Mouse (Mus musculus): ENCODE measurements around the gene Pnpo. TPM values are rescaled to one million over a fixed set of nuclear protein-coding genes. Genes with fewer than 3 reads are reported as not detected.

The Pnpo gene
- 14.3 and 16.0 TPM in 2 replicates for polyA plus RNA-seq (2015; fragmentation: Nextera tagmentation; extraction: Ambion mirVana)

GRCm38 (mm10) chr11:96943746-96944304 lies at the start of gene Pnpo:
Gene Pnpo (minus strand): TSS chr11:96943986.

GRCm38 (mm10) chr11:96982859-96983258 lies 39.1 kb upstream of the Pnpo start, which contains the start of gene Sp2:
Gene Sp2 (minus strand): TSS chr11:96982959.

GRCm38 (mm10) chr11:96928088-96928487 lies 15.7 kb downstream of the Pnpo start, which contains the start of gene Prr15l:
Gene Prr15l (plus strand): TSS chr11:96928104.

GRCm38 (mm10) chr11:96916044-96916884 lies 27.5 kb downstream of the Pnpo start, which contains the start of gene Cdk5rap3:
Gene Cdk5rap3 (minus strand): TSS chr11:96916496.

Other genes with a start within 250 kb of the Pnpo start
- gene Snx11, start 166.4 kb downstream of the Pnpo start, polyA plus RNA-seq (2015; fragmentation: Nextera tagmentation; extraction: Ambion mirVana): 7.6 and 8.6 TPM in 2 replicates
- 36.4 and 38.9 TPM in 2 replicates for gene Cbx1, start 154.9 kb downstream of the Pnpo start, polyA plus RNA-seq (2015; fragmentation: Nextera tagmentation; extraction: Ambion mirVana)
- 92.9 and 93.4 TPM in 2 replicates for gene Nfe2l1, start 114.0 kb downstream of the Pnpo start, polyA plus RNA-seq (2015; fragmentation: Nextera tagmentation; extraction: Ambion mirVana)
- 160 and 192 TPM in 2 replicates for gene Copz2, start 94.1 kb downstream of the Pnpo start, polyA plus RNA-seq (2015; fragmentation: Nextera tagmentation; extraction: Ambion mirVana)
- 39.5 and 46.3 TPM in 2 replicates for gene Cdk5rap3, start 27.5 kb downstream of the Pnpo start, polyA plus RNA-seq (2015; fragmentation: Nextera tagmentation; extraction: Ambion mirVana)
- gene Prr15l, start 15.9 kb downstream of the Pnpo start, polyA plus RNA-seq (2015; fragmentation: Nextera tagmentation; extraction: Ambion mirVana): 0.18 TPM in 1 of 2 replicates, not detected in the other
- 8.1 and 10.1 TPM in 2 replicates for gene Sp2, start 39.0 kb upstream of the Pnpo start, polyA plus RNA-seq (2015; fragmentation: Nextera tagmentation; extraction: Ambion mirVana)
- 0.12 and 0.41 TPM in 2 replicates for gene Sp6, start 69.4 kb upstream of the Pnpo start, polyA plus RNA-seq (2015; fragmentation: Nextera tagmentation; extraction: Ambion mirVana)
- 10.1 and 11.1 TPM in 2 replicates for gene Scrn2, start 86.0 kb upstream of the Pnpo start, polyA plus RNA-seq (2015; fragmentation: Nextera tagmentation; extraction: Ambion mirVana)
- gene Lrrc46, start 97.4 kb upstream of the Pnpo start, polyA plus RNA-seq (2015; fragmentation: Nextera tagmentation; extraction: Ambion mirVana): 0.16 and 0.50 TPM in 2 replicates
- 64.1 and 67.5 TPM in 2 replicates for gene Mrpl10, start 97.6 kb upstream of the Pnpo start, polyA plus RNA-seq (2015; fragmentation: Nextera tagmentation; extraction: Ambion mirVana)
- gene Osbpl7, start 106.6 kb upstream of the Pnpo start, polyA plus RNA-seq (2015; fragmentation: Nextera tagmentation; extraction: Ambion mirVana): 2.8 and 3.6 TPM in 2 replicates
- gene Tbx21, start 171.3 kb upstream of the Pnpo start, polyA plus RNA-seq (2015; fragmentation: Nextera tagmentation; extraction: Ambion mirVana): 0.54 and 0.55 TPM in 2 replicates
- 2.8 and 3.7 TPM in 2 replicates for gene Tbkbp1, start 207.5 kb upstream of the Pnpo start, polyA plus RNA-seq (2015; fragmentation: Nextera tagmentation; extraction: Ambion mirVana)
- 15.3 and 15.6 TPM in 2 replicates for gene Kpnb1, start 243.9 kb upstream of the Pnpo start, polyA plus RNA-seq (2015; fragmentation: Nextera tagmentation; extraction: Ambion mirVana)

Measured in skeletal muscle tissue, postnatal 0 days (tissue).